Mouse (Mus musculus): ENCODE results near the gene Rtl5. TPM values are rescaled to one million over a fixed set of nuclear protein-coding genes. Genes with fewer than 3 reads are reported as not detected.

Rtl5 gene
- polyA plus RNA-seq, 1 experiment from 2014 or later = 2.2 TPM

DNA sequence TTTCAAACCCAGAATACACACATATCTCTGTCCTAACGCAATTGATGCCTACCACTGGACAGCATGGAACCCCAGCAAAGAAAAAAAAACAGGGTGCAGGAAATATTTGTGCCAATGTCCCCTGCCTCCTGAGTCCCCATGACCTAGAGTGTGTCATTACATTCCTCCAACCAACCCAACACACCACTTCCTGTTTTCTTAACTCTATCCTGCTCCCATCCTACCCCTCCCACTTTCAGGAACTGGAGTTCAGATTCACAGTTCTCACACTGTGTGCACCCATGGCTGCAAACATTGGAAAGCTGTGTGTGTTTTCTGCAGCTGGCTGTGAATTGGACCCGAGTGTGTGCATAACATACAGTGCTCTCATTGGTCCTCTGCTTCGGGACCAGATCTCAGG is 19.5 kb upstream of the Rtl5 start:
- ATAC-seq (replicated peaks; ENCODE audit: insufficient number of reproducible peaks, low FRiP score, low TSS enrichment, low read depth) (no peak), DNase-seq (ENCODE audit: low spot score) (no peak)
- Histone ChIP-seq H3K4me2 (ENCODE audit: low read depth, low read length) (no peak overlapping the region), H3K4me3 (ENCODE audit: low read depth, low read length) (no peak overlapping the region), H3K4me1 (ENCODE audit: control insufficient read depth, insufficient read depth, low read length) (no peaks in the 10 kb centered on the region), H3K27me3 (ENCODE audit: control insufficient read depth, insufficient read depth, low read length) (no peaks in the 10 kb centered on the region), H3K27ac (replicated peaks; ENCODE audit: low read depth, low read length) (no peak overlapping the region), H3K36me3 (replicated peaks; ENCODE audit: control insufficient read depth, insufficient read depth, low read depth, low read length) (no peaks in the 10 kb centered on the region), H3K9me3 (replicated peaks; ENCODE audit: control insufficient read depth, low read length) (no peaks in the 10 kb centered on the region), H3K9ac (replicated peaks; ENCODE audit: low read length) (no peak overlapping the region)
- WGBS = 71% methylated on average over 3 of the region's 3 CpGs

DNA sequence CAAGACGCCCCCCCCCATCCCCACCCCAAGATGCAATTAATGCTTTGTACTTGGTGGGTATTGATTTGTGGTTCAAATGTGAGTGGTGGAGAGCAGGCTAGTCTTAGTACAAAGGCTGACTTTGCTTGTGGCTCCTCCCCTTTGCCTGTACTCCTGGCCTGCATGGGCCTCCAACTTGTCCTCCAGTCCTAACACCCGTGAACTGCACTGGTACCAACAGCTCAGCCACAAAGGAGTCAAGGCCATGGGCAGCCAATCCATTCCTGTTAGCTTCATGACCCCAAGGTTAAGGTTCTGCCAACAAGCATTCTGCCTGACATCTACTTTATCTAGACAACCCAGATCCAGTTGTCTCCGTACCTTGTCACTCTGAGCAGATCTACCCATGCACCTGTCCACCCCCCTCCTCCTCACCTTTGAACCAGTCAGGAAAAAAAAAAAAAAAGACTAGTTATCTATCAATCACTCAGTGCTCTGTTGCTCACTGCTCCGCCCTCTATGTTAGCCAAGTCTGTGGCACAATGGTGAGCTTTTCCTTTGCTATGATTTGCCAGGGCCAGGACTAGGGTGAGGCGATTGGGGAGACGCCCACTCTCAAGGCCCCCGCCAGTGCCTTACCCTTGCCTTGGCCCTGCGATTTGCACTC is 14.8 kb upstream of the Rtl5 start:
- H3K4me3 ChIP-seq (ENCODE audit: low read depth, low read length) = no peak overlapping the region
- ATAC-seq (replicated peaks; ENCODE audit: insufficient number of reproducible peaks, low FRiP score, low TSS enrichment, low read depth) (no peak), DNase-seq (ENCODE audit: low spot score) (no peak)
- 90% methylated on average over 8 of the region's 8 CpGs for WGBS
- H3K36me3 ChIP-seq (replicated peaks; ENCODE audit: control insufficient read depth, insufficient read depth, low read depth, low read length) = no peaks in the 10 kb centered on the region
- H3K9me3 ChIP-seq (replicated peaks; ENCODE audit: control insufficient read depth, low read length) = no peaks in the 10 kb centered on the region
- no peaks in the 10 kb centered on the region for H3K27me3 ChIP-seq (ENCODE audit: control insufficient read depth, insufficient read depth, low read length)
- H3K27ac ChIP-seq (replicated peaks; ENCODE audit: low read depth, low read length) = no peak overlapping the region
- no peak overlapping the region for H3K4me2 ChIP-seq (ENCODE audit: low read depth, low read length)
- H3K4me1 ChIP-seq (ENCODE audit: control insufficient read depth, insufficient read depth, low read length) = no peaks in the 10 kb centered on the region
- no peak overlapping the region for H3K9ac ChIP-seq (replicated peaks; ENCODE audit: low read length)

DNA sequence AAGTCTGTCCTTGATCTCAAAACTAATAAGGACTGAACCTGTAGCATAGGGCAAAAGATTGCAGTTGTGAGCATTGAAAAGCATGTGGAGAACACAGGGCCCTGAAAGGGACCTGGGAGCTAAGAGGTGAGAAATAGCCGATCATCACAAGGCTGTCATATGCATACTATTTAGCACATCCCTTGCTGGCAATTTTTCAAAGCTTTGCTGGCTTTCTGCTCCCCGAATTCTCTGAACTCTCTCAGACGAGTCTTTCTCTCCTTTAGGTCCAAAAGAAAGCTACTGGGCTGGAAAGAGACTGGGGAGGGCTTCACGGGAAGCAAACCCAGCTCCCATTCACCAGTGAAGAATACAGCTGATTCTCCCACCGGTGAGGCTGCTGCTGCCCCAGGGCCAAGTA is 11.2 kb upstream of the Rtl5 start:
- WGBS = 45% methylated on average over 5 of the region's 5 CpGs
- Histone ChIP-seq H3K9me3 (replicated peaks; ENCODE audit: control insufficient read depth, low read length) (no peaks in the 10 kb centered on the region), H3K36me3 (replicated peaks; ENCODE audit: control insufficient read depth, insufficient read depth, low read depth, low read length) (no peaks in the 10 kb centered on the region), H3K9ac (replicated peaks; ENCODE audit: low read length) (no peak overlapping the region), H3K4me2 (ENCODE audit: low read depth, low read length) (no peak overlapping the region), H3K27ac (replicated peaks; ENCODE audit: low read depth, low read length) (peak overlapping the region; percentile 56; the same call in 1 of the 2 replicates), H3K4me3 (ENCODE audit: low read depth, low read length) (no peak overlapping the region), H3K27me3 (ENCODE audit: control insufficient read depth, insufficient read depth, low read length) (no peaks in the 10 kb centered on the region), H3K4me1 (ENCODE audit: control insufficient read depth, insufficient read depth, low read length) (no peaks in the 10 kb centered on the region)
- no peak for ATAC-seq (replicated peaks; ENCODE audit: insufficient number of reproducible peaks, low FRiP score, low TSS enrichment, low read depth)
- no peak for DNase-seq (ENCODE audit: low spot score)

DNA sequence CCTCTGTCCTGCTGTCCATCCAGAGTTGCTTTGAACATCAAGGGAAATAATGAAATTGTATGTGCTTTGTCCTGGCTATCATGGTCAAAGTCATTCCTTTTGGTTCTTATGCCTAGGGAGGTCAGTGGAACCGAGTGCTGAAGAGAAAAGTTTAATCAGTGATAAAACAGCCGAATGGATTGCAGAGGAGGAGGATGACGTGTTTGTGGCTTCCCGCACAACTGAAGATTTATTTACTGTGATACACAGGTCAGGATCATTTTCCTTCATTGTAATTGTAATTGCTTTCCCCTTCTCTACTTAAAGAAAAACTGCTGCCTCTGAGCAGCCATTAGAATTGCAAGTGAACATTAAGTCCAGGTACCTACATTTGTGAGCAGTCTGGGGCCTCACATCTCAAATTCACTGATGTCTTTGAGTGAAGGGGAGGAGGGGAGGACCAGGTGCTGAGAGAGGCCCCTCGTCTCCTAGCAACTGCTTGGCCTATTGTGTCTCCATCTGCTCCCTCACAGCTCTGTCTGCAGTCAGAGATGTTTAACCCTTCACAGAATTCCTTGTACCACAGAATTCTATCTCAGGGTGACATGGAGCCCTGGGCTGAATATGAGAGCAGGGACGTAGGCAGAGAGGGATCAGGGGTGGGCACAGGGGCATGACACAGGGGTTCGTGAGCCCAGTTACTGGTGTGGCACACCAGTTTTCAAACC is 10.6 kb upstream of the Rtl5 start:
- 47% methylated on average over 7 of the region's 7 CpGs for WGBS
- Histone ChIP-seq H3K36me3 (replicated peaks; ENCODE audit: control insufficient read depth, insufficient read depth, low read depth, low read length) (no peaks in the 10 kb centered on the region), H3K4me3 (ENCODE audit: low read depth, low read length) (no peak overlapping the region), H3K9ac (replicated peaks; ENCODE audit: low read length) (no peak overlapping the region), H3K4me2 (ENCODE audit: low read depth, low read length) (no peak overlapping the region), H3K27me3 (ENCODE audit: control insufficient read depth, insufficient read depth, low read length) (no peaks in the 10 kb centered on the region), H3K27ac (replicated peaks; ENCODE audit: low read depth, low read length) (peak overlapping the region; percentile 56), H3K4me1 (ENCODE audit: control insufficient read depth, insufficient read depth, low read length) (no peaks in the 10 kb centered on the region), H3K9me3 (replicated peaks; ENCODE audit: control insufficient read depth, low read length) (no peaks in the 10 kb centered on the region)
- DNase-seq (ENCODE audit: low spot score) (peak; percentile 73), ATAC-seq (replicated peaks; ENCODE audit: insufficient number of reproducible peaks, low FRiP score, low TSS enrichment, low read depth) (peak; percentile 92)

DNA sequence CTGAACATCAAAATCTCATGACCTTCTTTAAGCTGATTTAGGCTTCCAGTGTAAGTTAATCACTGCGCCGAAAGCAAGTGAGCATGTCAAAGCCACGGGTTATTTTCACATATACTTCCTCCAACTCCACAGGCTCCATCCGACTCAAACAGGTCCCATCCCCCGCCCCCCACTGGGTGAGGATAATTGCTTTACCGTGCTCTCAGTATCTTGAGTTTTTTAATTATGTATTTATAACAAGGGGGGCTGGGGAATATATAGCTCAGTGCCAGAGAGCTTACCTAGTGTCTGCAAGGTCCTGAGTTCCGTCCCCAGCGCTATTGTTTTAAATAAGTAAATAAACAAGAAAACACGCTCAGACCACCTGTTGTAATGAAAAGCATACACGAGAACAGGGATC is 10.0 kb upstream of the Rtl5 start:
- Histone ChIP-seq H3K9me3 (replicated peaks; ENCODE audit: control insufficient read depth, low read length) (no peaks in the 10 kb centered on the region), H3K4me1 (ENCODE audit: control insufficient read depth, insufficient read depth, low read length) (no peaks in the 10 kb centered on the region), H3K4me3 (ENCODE audit: low read depth, low read length) (no peak overlapping the region), H3K9ac (replicated peaks; ENCODE audit: low read length) (no peak overlapping the region), H3K27ac (replicated peaks; ENCODE audit: low read depth, low read length) (no peak overlapping the region), H3K27me3 (ENCODE audit: control insufficient read depth, insufficient read depth, low read length) (no peaks in the 10 kb centered on the region), H3K36me3 (replicated peaks; ENCODE audit: control insufficient read depth, insufficient read depth, low read depth, low read length) (no peaks in the 10 kb centered on the region), H3K4me2 (ENCODE audit: low read depth, low read length) (no peak overlapping the region)
- WGBS = 61% methylated on average over 10 of the region's 10 CpGs
- ATAC-seq (replicated peaks; ENCODE audit: insufficient number of reproducible peaks, low FRiP score, low TSS enrichment, low read depth) = no peak
- no peak for DNase-seq (ENCODE audit: low spot score)

DNA sequence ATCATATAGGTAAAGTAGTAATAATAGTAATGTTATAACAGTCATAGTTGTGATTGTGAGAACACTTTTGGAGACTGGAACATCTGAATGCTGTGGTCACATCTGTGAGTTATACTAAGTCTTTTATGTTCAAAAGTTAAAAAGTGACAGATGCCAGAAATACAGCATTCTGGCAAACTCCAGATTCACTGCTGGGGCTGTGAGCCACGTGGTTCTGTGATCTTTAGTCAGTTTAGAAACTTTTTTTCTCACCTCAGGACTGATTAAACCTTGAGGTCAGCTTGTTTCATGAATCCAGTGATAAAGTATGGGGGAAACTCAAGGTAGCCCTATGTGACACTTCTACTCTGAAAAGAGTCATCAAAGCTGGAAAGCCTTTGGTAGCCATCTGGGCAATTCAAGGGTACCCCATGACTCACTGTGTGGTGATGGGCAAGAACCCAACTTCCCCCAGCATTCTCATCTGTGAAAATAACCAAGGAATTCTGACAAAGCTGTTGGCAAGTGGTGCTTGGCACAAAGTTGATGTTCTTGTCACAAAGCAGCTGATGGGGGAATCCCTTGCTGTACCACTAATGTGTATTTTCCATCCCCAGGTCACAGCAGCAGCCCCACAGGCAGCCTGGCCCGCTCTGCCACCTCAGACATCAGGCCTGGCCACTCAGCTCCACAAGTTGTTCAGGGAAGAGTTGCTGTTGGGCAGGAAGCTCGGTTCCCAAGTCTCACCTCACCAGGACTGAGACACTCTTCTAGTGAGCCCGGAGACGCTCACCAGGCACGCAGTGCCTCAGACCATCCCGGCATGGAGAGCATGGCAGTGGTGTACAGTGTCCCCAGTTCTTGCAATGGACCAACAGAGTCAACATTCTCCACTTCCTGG is 6.0 kb upstream of the Rtl5 start:
- no peak for ATAC-seq (replicated peaks; ENCODE audit: insufficient number of reproducible peaks, low FRiP score, low TSS enrichment, low read depth)

DNA sequence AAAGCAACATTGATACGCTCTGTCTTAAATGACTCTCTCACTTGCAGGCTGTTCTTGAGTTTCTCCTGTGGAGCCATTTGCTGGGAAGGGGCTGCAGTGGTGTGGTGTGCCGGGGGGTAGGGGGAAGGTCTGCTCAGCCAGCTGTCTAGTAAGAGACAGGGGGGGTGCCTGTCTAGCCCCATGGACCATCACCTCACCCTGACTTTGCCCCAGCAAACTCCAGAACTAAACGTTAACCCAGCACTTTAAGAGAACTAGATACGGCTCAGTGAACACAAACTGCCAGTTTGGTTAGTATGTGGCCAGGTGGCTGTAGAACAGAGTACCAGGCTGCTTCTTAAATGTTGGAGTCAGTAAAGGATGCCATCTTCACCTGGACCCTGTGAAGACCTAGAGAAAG is 4.1 kb upstream of the Rtl5 start:
- H3K4me2 ChIP-seq (ENCODE audit: low read depth, low read length) = no peak overlapping the region
- no peak for ATAC-seq (replicated peaks; ENCODE audit: insufficient number of reproducible peaks, low FRiP score, low TSS enrichment, low read depth)
- H3K9me3 ChIP-seq (replicated peaks; ENCODE audit: control insufficient read depth, low read length) = no peaks in the 10 kb centered on the region
- H3K27ac ChIP-seq (replicated peaks; ENCODE audit: low read depth, low read length) = no peak overlapping the region
- no peaks in the 10 kb centered on the region for H3K36me3 ChIP-seq (replicated peaks; ENCODE audit: control insufficient read depth, insufficient read depth, low read depth, low read length)
- no peaks in the 10 kb centered on the region for H3K4me1 ChIP-seq (ENCODE audit: control insufficient read depth, insufficient read depth, low read length)
- H3K9ac ChIP-seq (replicated peaks; ENCODE audit: low read length) = no peak overlapping the region
- no peak overlapping the region for H3K4me3 ChIP-seq (ENCODE audit: low read depth, low read length)
- H3K27me3 ChIP-seq (ENCODE audit: control insufficient read depth, insufficient read depth, low read length) = no peaks in the 10 kb centered on the region
- no peak for DNase-seq (ENCODE audit: low spot score)
- WGBS = 79% methylated on average over 4 of the region's 4 CpGs

More for the DNA sequence above, 6.0 kb upstream of the Rtl5 start:
- Histone ChIP-seq H3K4me1 (ENCODE audit: control insufficient read depth, insufficient read depth, low read length) (no peaks in the 10 kb centered on the region), H3K27me3 (ENCODE audit: control insufficient read depth, insufficient read depth, low read length) (no peaks in the 10 kb centered on the region), H3K36me3 (replicated peaks; ENCODE audit: control insufficient read depth, insufficient read depth, low read depth, low read length) (no peaks in the 10 kb centered on the region), H3K4me2 (ENCODE audit: low read depth, low read length) (no peak overlapping the region), H3K9ac (replicated peaks; ENCODE audit: low read length) (no peak overlapping the region), H3K27ac (replicated peaks; ENCODE audit: low read depth, low read length) (no peak overlapping the region), H3K9me3 (replicated peaks; ENCODE audit: control insufficient read depth, low read length) (no peaks in the 10 kb centered on the region), H3K4me3 (ENCODE audit: low read depth, low read length) (no peak overlapping the region)
- no peak for DNase-seq (ENCODE audit: low spot score)
- 86% methylated on average over 7 of the region's 7 CpGs for WGBS

DNA sequence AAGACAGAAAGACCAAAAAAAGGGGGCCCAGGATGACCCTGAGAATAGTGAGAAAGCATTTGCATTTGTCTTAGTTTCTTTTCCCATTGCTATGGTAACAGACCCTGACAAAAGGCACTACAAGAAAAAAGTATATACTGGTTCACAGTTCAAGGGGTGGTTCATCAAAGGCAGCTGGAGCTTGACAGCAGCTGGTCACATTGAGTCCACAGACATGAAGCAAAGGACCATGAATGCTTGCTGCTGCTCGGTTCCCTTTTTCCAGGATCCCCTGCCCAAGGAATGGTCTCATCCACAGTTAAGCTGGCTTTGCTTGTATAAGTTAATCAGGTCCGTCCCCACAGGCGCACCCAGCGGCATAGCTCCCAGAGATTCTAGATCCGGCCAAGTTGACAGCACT is 3.3 kb upstream of the Rtl5 start:
- no peak for DNase-seq (ENCODE audit: low spot score)
- H3K36me3 ChIP-seq (replicated peaks; ENCODE audit: control insufficient read depth, insufficient read depth, low read depth, low read length) = no peaks in the 10 kb centered on the region
- no peaks in the 10 kb centered on the region for H3K27me3 ChIP-seq (ENCODE audit: control insufficient read depth, insufficient read depth, low read length)
- no peak overlapping the region for H3K4me2 ChIP-seq (ENCODE audit: low read depth, low read length)
- no peaks in the 10 kb centered on the region for H3K4me1 ChIP-seq (ENCODE audit: control insufficient read depth, insufficient read depth, low read length)
- H3K4me3 ChIP-seq (ENCODE audit: low read depth, low read length) = no peak overlapping the region
- no peak overlapping the region for H3K9ac ChIP-seq (replicated peaks; ENCODE audit: low read length)
- WGBS = 74% methylated on average over 5 of the region's 5 CpGs
- no peaks in the 10 kb centered on the region for H3K9me3 ChIP-seq (replicated peaks; ENCODE audit: control insufficient read depth, low read length)
- no peak for ATAC-seq (replicated peaks; ENCODE audit: insufficient number of reproducible peaks, low FRiP score, low TSS enrichment, low read depth)
- H3K27ac ChIP-seq (replicated peaks; ENCODE audit: low read depth, low read length) = no peak overlapping the region
